Mouse (Mus musculus): ENCODE data around the gene Simc1.
"Not testable (repeated sequence)": the region's sequence is repeated elsewhere in the genome, so short reads cannot be mapped to it uniquely, and the experiment has no call there.

Simc1 gene

DNA sequence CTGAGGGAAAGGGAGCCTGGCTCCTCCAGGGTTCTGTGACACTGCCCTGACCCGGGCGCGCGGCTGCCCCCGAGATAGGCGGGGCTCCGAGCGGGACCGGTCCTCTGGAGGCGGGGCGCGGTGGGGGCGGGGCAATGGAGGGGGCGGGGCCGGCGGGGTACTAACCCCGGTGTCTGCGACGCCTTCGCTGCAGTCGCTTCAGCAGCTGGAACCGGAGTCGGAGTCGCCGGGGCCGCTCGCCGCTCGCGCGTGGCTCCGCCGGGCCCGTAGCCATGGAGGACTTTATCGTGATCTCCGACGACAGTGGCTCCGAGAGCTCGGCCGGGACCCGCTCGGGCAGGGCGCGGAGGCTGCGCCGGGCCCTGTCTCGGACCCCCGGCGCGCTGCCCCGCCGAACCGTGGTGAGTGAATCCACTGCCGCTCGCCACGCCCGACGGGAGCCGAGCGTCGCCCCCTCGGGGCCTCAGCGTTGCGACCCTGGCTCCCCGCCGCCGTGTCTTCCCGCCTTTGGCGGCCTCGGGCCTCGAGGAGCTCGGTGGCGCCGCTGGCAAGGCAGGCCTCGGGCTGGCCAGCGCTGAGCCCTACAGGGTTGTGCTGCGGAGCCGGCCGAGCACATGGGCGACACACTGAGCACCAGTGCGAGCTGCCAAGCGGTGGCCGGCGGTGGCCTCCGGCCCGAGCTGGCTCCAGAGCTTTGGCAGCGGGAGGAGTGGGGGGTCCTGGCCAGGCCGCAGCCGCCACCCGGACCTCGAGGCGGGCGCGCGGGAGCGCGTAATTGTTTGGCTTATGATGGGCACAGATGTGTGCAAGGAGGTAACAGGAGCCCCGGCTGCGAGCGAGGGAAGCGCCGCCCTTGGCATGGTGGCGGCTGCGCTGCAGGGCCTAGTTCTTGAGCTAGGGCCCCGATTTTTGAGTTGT, at the start of gene Simc1:
TSS of gene Simc1 (plus strand) at position 176 of the 918 bp plus-strand sequence.
- peak; percentile 76 to 81 for DNase-seq

DNA sequence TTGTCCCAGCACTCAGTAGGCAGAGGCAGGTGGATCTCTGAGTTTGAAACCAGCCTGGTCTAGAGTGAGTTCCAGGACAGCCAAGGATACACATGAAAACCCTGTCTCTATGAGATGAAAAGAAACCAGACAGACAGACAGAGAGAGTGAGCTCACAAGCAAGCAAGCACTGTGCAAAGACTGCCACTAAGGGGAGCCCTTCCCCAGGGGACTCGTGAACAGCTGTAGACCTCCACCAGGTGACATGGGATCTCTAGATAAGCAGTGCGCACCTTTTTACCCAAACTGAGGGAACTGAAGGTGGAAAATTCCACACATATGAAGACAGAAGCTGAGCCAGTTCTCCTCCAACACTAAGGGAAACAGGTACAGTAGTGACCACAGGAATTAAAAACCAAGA, 46.5 kb upstream of the Simc1 start:
- DNase-seq: peak; percentile 51 to 64

DNA sequence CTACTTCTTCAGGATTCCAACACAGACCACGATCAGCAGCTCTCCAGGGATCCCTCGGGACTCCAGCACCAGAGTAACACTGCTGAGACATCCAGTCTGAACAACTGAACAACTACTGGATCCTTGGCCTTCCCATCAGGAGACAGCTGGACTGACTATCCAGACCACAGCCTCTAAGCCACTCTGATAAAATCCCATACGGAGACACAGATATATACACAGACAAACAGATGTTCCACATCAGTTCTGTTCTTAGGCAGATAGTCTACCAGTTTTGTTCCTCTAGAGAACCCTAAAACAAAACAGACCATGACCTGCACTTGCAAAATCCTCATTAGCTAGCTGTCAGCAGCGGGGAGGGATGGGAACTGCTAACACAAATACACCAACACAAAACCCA, 44.3 kb upstream of the Simc1 start:
- DNase-seq: no peak

DNA sequence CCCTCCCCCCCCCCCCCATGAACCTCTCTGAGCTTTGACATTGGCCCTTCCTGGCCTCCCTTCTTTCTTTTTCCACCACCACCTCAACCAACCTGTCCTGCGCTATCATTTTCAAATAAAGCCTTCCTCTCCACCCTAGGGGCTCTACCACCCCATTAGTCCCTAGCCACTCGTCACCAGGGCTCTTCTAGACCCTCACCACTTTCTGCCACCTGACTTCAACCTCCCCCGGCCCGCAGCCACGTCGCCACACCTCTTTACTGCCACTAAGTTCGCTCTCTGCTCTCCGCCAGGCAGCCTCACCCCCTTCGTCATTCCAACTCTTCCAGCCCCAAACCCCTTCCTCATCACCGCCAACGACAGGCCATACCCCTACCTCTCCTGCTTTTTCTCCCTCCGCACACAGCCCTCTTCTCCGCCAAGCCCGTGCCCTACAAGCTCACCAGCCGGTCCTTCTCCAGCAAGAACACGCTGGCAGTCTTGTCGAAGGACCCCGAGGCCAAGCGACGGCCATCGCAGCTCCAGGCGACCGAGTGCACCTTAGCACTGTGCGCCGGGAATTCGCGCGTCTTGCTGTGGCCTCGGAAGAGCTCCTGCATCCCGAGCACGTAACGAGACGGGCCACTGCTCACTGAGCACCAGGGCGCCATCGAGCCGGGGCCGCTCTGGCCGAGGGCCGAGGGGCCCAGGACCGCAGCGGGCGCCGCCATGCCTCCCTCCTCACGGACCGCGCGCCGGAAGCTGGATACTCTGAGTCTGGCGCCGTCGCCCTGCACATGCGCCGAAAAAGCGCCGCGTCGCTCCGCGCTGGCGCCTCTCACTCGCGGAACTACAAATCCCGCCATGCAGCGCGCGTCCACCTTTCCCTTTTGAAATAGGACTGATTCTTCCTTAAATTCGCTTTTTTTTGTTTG, 35.2 kb upstream of the Simc1 start, which contains the start of gene Thoc3:
TSS of gene Thoc3 (minus strand) at position 752 of the 914 bp plus-strand sequence.
- peak; percentile 87 to 88 for DNase-seq

DNA sequence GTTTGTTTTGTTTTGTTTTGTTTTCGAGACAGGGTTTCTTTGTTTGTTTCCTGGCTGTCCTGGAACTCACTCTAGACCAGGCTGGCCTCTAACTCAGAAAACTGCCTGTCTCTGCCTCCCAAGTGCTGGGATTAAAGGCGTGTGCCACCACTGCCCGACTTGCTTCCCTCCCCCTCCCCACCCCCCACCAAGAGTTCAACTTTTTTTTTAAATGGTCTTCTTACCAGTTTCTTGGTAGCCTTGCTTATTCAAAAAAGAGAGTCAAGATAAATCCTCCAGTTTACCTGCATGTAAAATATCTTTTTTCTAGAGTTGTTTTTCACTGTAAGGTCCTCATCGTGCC, 34.6 kb upstream of the Simc1 start:
- no peak for DNase-seq

DNA sequence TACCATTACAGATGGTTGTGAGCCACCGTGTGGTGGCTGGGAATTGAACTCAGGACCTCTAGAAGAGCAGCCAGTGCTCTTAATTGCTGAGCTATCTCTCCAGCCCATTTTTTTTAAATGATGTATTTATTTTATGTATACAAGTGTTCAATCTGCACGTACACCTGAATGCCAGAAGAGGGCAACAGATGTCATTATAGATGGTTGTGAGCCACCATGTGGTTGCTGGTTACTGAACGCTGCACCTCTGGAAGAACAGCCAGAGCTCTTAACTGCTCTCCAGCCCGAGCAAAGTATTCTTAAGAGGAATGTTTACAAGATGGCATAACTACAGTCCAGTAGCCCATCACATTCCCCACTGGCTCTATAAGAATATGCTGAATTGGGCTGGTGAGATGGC, 31.6 kb upstream of the Simc1 start:
- DNase-seq: no peak

DNA sequence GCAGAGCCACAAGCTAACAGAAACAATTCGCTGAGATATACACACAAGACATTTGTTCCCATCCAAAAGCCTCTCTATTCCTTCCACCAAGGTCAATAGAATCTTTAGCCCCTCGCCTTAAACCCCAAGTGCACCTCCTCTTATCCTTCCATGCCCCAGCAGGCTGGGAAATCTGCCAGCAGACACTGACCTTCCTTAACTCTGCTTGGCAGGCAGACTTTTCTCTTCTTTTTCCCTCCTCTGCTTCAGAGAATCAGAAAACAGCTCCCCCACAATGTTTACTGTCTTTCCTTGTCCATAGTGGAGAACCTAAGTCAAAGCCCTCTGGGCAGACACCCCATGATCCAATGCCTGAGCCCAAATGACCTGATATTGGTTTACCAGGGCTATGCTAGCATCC, 28.6 kb upstream of the Simc1 start:
- DNase-seq: no peak

DNA sequence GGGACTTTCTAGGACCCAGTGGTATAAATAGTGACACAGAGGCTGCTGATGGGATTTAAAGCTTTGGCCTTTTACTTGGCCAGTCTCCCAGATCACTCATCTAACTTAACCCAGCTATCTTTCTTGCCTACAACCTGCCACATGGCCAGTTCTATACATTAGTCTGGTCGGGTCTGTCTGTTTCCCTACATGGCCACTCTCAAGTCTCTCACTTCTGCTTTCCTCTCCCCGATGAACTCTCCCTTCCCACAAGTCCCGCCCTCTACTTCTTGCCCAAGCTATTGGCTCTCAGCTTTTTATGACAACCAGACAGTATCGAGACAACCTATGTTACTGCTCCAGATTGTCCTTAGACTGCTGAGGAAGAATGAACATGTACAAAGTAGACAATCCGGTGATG, 27.9 kb upstream of the Simc1 start:
- peak; percentile 67 to 68 for DNase-seq

DNA sequence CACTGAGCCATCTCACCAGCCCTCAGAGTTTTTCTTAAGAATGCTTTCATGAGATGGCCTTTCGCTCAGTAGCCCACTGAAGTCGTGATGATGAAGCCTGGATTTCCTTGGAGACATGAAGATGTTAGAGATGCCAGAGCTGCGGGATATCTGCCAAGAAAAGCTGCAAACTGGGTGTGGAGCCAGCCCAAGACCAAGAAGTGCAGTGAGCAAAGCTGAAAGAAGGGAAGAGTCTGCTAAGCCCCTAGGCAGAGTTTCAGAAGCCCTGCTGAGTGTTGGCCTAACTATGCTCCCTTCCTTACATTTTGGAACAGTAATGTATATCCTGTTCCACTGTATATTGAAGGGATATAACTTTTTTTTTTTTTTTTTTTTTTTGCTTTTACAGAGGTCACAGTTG, 24.3 kb upstream of the Simc1 start:
- no peak for DNase-seq

DNA sequence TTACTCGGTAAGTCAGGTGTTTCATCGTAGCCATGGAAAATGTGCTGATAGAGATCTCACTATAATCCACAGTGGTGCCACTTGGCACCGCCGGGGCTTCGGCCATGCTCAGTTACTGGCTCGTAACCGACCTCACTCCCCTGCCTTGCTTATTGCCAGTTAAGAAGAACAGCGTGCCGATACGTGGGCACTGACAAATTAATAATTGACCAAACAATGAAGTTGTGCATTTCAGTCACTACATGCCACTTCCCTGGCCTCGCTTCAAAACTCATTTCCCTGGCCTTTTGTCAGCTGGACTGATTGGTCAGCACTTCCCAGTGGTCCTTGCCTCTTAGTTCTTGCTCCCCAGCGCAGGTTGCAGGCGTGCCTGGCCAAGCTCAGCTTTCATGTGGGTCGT, 22.1 kb upstream of the Simc1 start:
- DNase-seq: no peak

DNA sequence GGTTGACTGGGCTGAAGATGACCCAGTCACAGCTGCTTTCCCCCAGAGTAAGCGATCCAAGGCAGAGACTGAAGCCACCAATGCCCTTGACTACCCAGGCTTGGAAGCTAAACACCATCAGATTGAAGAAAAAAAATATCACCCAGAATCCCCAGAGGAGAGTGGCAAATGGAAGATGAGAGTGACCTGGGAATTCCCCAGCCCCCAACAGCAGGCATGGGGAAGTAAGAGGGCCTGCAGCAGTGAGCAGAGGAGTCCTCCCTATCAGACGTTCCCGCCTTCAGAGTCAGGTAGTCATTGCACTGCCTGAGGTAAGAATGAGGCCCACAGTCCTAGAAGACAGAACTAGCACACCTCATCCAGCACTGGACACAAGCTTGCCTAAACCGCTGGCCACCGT, 13.2 kb upstream of the Simc1 start:
- peak in 1 of 2 experiments; percentile 8 for DNase-seq

DNA sequence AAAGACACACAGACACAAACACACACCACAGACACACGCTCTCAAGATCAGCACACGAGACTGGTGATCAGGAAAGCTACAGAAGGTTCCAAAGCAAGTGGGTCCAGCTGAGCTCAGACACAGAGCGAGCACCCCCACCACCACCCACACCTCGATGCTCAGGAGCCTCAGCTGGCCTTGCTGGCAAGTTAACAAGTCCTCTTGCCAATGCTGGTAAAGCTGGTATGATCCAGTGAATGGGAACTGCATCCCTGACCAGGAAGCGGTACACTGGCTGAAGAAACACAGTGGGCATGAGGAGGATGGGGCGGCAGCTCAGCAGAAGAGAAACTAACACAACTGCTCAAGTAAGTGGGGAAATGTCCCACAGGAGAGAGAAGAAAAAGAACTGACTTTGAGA, 12.2 kb upstream of the Simc1 start:
- no peak for DNase-seq

DNA sequence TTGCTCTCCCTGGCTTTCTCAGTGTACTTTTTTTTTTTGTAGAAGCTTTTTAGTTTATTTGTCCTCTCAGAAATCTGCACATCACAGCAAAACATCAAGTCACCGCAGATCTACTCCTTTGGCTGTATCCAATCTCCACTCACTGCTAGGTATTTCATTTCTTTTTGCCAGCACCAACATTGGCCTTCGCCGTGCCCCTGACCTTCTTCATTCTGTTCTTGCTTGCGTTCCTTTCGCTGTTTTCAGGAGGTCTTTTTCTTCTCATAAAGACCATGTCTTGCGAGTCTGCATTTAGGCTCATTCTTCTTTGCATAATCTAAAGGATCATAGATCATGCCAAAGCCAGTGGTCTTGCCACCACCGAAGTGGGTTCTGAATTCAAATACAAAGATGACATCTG, 4.0 kb upstream of the Simc1 start:
- DNase-seq: not testable (repeated sequence)

DNA sequence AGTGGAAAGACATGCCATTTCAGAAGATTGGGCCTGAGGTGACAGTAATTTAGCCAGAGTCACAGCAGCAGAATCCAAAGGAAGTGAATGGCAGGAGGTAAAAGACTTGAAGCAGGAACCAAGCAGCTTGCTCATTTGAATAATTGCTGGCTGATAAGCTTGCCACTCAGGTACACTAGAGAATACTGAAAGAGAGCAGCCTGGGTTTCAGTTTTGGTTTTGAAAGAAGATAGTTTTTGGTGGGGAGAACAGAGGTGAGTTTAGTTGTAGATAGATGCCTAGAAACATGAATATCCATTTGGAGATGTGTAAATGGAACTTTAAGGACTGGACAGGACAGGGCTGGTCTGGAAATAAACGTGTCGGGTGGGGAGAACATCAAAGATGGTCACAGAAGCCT, 2.2 kb upstream of the Simc1 start:
- peak; percentile 13 to 15 for DNase-seq

DNA sequence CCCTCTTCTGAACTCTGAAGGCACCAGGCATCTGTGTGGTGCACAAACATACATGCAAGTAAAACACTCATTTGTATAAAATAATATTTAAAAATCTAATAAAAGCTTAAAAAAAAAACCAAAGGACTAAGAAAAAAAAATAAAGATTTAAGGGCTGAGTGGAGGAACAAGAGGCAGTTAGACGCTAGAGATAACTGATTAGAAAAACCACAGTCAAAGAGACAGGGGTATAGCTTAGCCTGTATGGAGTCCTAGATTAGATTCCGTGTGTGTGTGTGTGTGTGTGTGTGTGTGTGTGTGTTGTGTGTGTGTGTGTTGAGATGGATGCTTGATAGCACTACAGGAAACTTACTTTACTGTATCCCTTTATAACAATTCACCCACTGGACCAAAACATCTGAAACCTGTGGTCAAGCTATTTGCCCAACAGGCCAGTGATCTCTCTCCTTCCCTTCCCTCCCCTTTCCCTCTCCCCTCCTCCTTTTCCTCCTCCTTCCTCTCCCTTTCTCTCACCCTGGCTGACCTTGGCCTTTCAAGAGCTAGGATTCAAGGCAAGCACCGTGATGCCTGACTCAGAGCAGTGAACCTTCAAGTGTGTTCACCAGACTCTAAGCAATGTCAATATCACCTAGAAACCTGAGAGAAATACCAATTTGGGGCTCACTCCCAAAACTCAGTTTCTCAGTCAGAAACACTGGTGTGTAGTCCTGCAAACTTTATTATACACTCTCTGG, 1.5 kb upstream of the Simc1 start:
- no peak for DNase-seq

DNA sequence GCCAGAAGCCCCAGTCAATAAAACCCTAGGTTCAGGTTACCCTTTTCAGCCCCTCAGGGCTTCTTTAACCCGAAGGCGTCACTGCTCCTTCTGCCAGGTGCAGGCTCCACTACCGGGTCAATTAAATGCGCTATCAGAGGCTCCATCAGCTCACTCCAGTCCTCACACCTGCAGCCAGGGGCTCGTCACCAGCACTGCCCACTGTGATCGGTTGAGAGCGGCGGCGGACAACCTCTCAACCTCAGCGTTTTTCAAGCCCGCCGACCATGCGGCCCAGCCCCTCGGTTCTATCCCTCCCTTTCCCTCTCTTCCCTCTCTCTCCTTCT, 338 bp upstream of the Simc1 start:
- DNase-seq: no peak

DNA sequence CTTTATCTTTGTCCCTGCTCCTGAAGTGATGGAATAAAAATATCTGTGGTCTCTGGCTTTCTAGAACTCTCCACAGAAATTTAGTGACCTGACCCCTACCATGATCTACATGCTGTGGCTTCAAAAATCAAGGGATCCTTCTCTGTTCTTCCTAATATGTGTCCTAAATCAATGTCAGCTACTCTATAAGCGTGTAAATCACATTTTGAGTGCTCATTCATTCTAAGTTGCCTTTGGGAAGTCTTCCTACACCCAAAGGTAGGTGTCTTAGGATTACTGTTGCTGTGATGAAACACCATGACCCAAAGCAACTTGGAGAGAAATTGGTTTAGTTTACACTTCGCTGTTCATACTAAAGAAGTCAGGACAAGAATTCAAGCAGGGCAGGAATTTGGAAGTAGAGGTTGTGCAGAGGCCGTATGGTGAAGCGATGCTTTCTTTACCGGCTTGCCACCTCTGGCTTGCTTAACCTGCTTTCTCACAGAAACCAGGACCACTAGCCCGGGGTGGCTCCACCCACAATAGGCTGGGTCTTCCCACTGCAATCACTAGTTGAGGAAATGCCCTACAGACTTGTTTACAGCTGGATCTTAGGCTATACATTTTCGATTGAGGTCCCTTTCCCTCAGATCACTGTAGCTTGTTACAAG, 1.2 kb downstream of the Simc1 start:
- no peak for DNase-seq

DNA sequence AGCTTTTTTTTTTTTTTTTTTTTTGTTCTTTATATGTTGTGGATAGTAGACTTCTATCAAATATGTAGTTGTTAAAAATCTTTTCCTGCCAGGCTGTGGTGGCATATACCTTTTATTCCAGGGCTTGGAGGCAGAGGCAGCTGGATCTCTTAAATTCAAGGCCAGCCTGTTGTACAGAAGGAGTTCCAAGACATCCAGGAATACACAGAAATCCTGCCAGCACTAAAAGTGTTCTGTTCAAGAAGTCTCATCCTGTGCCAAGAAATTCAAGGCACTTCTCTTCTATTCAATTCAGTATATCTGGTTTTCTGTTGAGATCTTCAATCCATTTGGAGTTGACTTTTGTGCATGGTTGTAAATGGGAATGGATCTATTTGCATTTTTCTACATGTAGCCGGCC, 2.3 kb downstream of the Simc1 start:
- DNase-seq: no peak

DNA sequence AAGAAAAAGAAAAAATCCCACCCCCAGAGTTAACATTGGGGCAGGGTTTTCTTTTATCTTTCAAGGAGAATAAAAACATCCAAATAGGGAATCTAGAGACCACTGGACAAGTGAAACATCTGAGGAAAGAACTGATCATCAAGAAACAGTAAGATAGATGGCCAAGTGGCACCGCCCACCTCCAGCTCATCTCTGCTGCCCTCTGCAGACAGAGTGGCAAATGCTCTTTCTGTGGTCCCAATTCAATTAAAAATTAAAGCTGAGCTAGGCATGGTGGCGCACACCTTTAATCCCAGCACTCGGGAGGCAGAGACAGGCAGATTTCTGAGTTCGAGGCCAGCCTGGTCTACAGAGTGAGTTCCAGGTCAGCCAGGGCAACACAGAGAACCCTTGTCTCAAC, 16.6 kb downstream of the Simc1 start:
- peak; percentile 70 to 72 for DNase-seq

DNA sequence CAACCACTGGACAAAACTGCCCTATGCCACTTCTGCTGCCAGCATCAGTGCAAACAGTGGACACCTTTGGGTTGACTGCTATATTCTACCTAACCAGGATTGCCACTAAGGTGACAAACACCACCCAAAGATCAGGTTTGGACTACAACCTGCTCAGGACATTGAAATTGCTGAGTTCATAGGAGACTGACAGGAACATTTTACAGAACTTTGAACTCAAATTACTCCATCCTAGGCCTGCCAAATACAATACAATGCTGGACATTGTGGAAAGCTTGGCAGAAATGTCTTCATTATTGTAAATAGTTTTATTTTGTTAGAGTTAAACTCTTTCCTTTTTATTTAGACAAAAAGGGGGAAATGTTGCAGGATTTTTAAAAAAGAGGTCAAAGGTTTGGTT, 17.6 kb downstream of the Simc1 start:
- no peak for DNase-seq

DNA sequence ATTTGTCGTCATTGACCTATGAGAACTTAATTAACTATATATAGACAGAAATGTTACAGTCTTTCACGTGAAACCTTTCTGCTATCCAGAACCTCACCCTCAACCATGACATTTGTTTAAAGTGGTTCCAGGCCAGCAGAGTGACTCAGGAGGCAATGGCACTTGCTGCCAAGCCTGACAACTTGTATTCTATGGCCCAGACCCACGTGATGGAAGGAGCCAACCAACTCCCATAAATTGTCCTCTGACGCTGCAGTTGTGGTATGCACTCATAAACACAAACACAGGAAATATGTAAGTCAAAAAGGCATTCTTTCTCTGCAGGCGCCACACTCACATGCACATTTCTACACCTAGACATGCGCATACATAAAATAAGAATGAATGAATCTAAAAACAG, 23.6 kb downstream of the Simc1 start:
- DNase-seq: no peak

DNA sequence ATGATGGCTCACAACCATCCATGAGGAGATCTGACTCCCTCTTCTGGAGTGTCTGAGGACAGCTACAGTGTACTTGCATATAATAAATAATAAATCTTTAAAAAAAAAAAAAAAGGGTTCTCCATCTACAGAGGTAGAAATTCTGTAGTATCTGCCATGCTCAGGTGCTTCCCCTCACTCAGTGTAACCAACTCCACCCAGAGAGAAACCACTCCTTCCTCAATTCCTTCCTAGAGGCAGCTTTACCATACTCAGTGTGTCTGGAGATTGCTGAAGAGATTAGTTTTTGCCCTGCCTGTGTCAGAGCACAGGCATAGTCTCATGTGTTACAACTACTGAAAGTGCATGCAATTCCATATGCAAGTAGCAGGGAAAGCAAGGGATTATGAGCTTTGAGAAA, 28.6 kb downstream of the Simc1 start:
- DNase-seq: no peak

DNA sequence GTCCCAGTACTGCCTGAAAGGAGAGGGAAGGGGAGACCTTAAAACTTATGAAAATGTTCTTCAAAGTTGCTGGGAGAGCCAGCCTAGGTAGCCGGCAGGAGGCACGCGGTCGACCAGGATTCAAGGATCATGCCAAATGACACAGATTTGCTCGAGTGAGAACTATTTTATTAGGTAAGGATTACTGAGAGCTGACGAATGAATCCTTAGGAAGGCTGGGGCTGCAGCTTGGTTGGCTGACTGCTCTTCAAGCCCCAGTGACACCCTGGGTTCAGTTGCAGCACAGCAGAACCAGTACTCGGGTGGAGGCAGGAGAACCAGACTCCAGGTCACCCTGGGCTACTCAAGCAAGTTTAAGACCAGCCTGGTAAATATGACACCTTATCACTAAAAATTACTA, 44.5 kb downstream of the Simc1 start:
- DNase-seq: no peak
